ENCODE assay signal across 25 mouse cellular contexts in the genomic region with DNA sequence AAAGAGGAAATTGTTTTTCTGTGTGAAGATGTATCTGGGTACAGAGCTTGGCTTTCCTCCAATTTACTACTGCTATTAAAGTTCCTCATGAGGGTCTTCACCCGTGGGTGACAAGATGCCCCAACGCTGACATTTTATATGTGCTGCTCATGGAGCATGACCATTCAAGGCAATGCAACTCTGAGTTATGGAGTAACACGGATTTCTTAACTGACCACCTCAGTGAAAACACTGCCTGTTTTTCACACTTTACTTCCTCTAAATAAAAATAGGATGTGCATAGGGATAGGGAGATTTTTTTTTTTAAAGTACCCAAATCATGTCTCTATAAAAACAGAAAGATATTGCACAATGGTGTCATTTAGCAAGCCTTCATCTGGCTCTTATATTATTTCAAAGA. TPM values are rescaled to one million over a fixed set of nuclear protein-coding genes. Genes with fewer than 3 reads are reported as not detected.
DNase-seq lines count a peak whose midpoint lies in the region; ATAC-seq and TF ChIP-seq lines count a peak whose summit lies in the region.
"Had no signal": no experiment of that assay in that cellular context is flagged by ENCODE, and none has a peak within 500 bp of the region (broad histone marks: within the 10 kb centered on the region; RNA-seq: fewer than 3 reads in every experiment).

No protein-coding gene starts in this region.

- no peak overlapping the region for H3K27ac ChIP-seq in forebrain, embryonic 10.5 days
- no peak overlapping the region for H3K27ac ChIP-seq in forebrain, postnatal 0 days (ENCODE audit: low read depth, low read length)
- H3K27ac ChIP-seq: heart, embryonic 15.5 days; hindbrain, embryonic 14.5 days; hindbrain, postnatal 0 days had no signal

- no peaks in the 10 kb centered on the region for H3K36me3 ChIP-seq in forebrain, embryonic 10.5 days (replicated peaks)
- H3K36me3 ChIP-seq in forebrain, postnatal 0 days (ENCODE audit: insufficient read depth), result no peaks in the 10 kb centered on the region
- H3K36me3 ChIP-seq: heart, embryonic 12.5 days; heart, embryonic 15.5 days had no signal

- WGBS in forebrain, embryonic 10.5 days, result 81% methylated on average over 3 of the region's 3 CpGs
- 87% methylated on average over 3 of the region's 3 CpGs for WGBS in forebrain, postnatal 0 days

- no peaks in the 10 kb centered on the region for H3K27me3 ChIP-seq in forebrain, embryonic 10.5 days (ENCODE audit: poor library complexity, severe bottlenecking)
- no peaks in the 10 kb centered on the region for H3K27me3 ChIP-seq in forebrain, postnatal 0 days (ENCODE audit: insufficient read depth, low read length)
- H3K27me3 ChIP-seq: heart, embryonic 12.5 days; heart, embryonic 15.5 days had no signal

- no peaks in the 10 kb centered on the region for H3K9me3 ChIP-seq in forebrain, embryonic 10.5 days
- H3K9me3 ChIP-seq in forebrain, postnatal 0 days (ENCODE audit: low read length), result no peaks in the 10 kb centered on the region
- H3K9me3 ChIP-seq: heart, embryonic 12.5 days; heart, embryonic 15.5 days had no signal

- H3K4me2 ChIP-seq in forebrain, postnatal 0 days (ENCODE audit: low read depth), result no peak overlapping the region
- H3K4me2 ChIP-seq: heart, embryonic 12.5 days; heart, embryonic 15.5 days; hindbrain, embryonic 14.5 days had no signal

- TF ChIP-seq CTCF in forebrain, postnatal 0 days (IDR thresholded peaks at IDR 0.05; ENCODE audit: low read depth), result no peak

- H3K4me3 ChIP-seq in forebrain, embryonic 10.5 days, result no peak overlapping the region
- no peak overlapping the region for H3K4me3 ChIP-seq in forebrain, postnatal 0 days (ENCODE audit: low read depth, low read length)
- H3K4me3 ChIP-seq: heart, embryonic 12.5 days; heart, embryonic 15.5 days had no signal

- peak; percentile 68 for ATAC-seq in granulocyte monocyte progenitor cell, adult 5-6 weeks (replicated peaks; ENCODE audit: poor library complexity, severe bottlenecking)
- ATAC-seq in megakaryocyte progenitor cell, adult 5-6 weeks (replicated peaks; ENCODE audit: poor library complexity), result peak; percentile 81
- ATAC-seq in forebrain, postnatal 0 days, result no peak
- ATAC-seq: CD4-positive, CD25-positive, alpha-beta regulatory T cell, adult 4 months; forebrain, embryonic 14.5 days; hindbrain, postnatal 0 days; inflammation-experienced regulatory T-cells, adult 6 months had no signal

- peak; percentile 38 for DNase-seq in lung, postnatal 36 days
- no peak for DNase-seq in lung, postnatal 4 days
- DNase-seq in forebrain, embryonic 10.5 days (ENCODE audit: extremely low spot score, low spot score), result no peak
- DNase-seq in right cerebral cortex, adult 2 months (ENCODE audit: low spot score in 2 of 2), result no peak
- DNase-seq in forebrain, postnatal 0 days, result no peak
- DNase-seq: adrenal gland, adult 2 months; adrenal gland, postnatal 14 days; cerebellum, adult 11-12 months; cerebellum, adult 8-10 months; cerebellum, postnatal 10 days; cerebellum, postnatal 36 days; gastrocnemius, postnatal 25 days; heart, postnatal 10 days; heart, postnatal 36 days had no signal

- no peak overlapping the region for H3K9ac ChIP-seq in forebrain, postnatal 0 days
- H3K9ac ChIP-seq: heart, embryonic 12.5 days; heart, embryonic 15.5 days; hindbrain, embryonic 14.5 days had no signal

- no peaks in the 10 kb centered on the region for H3K4me1 ChIP-seq in forebrain, embryonic 10.5 days
- no peaks in the 10 kb centered on the region for H3K4me1 ChIP-seq in forebrain, postnatal 0 days (ENCODE audit: insufficient read depth)
- H3K4me1 ChIP-seq: heart, embryonic 12.5 days; heart, embryonic 15.5 days had no signal

RNA-seq across cellular contexts. Expression of a gene that starts 24.9 kb away (rescaled TPM):
- 42.2 and 43.0 TPM in 2 replicates for total RNA-seq in granulocyte monocyte progenitor cell, adult 5-6 weeks (2014; fragmentation: Nextera tagmentation)
- 67.4 and 76.6 TPM in 2 replicates for total RNA-seq in granulocyte monocyte progenitor cell, adult 5-6 weeks (2017)
- 67.7 and 88.1 TPM in 2 replicates for total RNA-seq in megakaryocyte progenitor cell, adult 5-6 weeks (2015)
- 66.5 and 89.6 TPM in 2 replicates for total RNA-seq in megakaryocyte progenitor cell, adult 5-6 weeks (2017)
- polyA plus RNA-seq in forebrain, embryonic 10.5 days (2016; fragmentation: Nextera tagmentation; extraction: Ambion mirVana), result 0.50 and 0.54 TPM in 2 replicates
- 0.33 and 0.54 TPM in 2 replicates for total RNA-seq in forebrain, postnatal 0 days (2014; rRNA removed)
- 0.50 and 0.54 TPM in 2 replicates for polyA plus RNA-seq in forebrain, postnatal 0 days (2015; fragmentation: Nextera tagmentation; extraction: Ambion mirVana)
- total RNA-seq: MEL had no signal
- polyA plus RNA-seq: C2C12 had no signal

Comparison
In these comparisons a context has a peak if more than half of its experiments do, and no peak if none do; other contexts are left out.
1. RNA of a gene that starts 24.9 kb away (total RNA-seq): 66.5 to 89.6 TPM in megakaryocyte progenitor cell, adult 5-6 weeks and 42.2 to 76.6 TPM in granulocyte monocyte progenitor cell, adult 5-6 weeks; 0.33 to 0.54 TPM in forebrain, postnatal 0 days; every median in the first group is over 10 times any median in the second.